ENCODE assay signal across 8 mouse cellular contexts in the genomic region with DNA sequence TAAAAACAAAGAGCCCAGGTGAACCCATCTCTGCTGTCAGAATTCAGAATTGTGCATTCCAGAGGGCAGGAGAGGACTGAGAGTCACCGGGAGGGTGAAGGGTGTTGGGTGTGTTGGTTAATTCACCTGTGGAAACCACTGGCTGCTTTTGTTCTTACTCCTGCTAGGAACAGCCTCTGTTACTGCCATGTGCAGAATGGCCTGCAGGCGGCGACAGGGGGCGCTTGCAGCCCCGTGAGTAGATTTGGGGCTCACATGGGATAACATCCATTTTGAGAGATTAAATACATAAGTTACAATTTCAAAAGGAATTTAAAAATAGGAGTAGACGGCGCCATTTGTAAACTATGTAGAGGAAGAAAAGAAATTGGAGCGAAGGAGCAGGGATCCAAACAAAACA. TPM values are rescaled to one million over a fixed set of nuclear protein-coding genes. Genes with fewer than 3 reads are reported as not detected.
DNase-seq lines count a peak whose midpoint lies in the region; ATAC-seq and TF ChIP-seq lines count a peak whose summit lies in the region.
"Had no signal": no experiment of that assay in that cellular context is flagged by ENCODE, and none has a peak within 500 bp of the region (broad histone marks: within the 10 kb centered on the region; RNA-seq: fewer than 3 reads in every experiment).

No protein-coding gene starts in this region.

- no peak overlapping the region for H3K4me3 ChIP-seq in left cerebral cortex, adult 2 months
- H3K4me3 ChIP-seq in neural tube, embryonic 15.5 days (replicated peaks): no peak overlapping the region
- H3K4me3 ChIP-seq: lung, embryonic 15.5 days had no signal

- CTCF ChIA-PET in Patski (lab: Charles Lee): no interaction called here

- no peak overlapping the region for H3K4me2 ChIP-seq in neural tube, embryonic 15.5 days
- H3K4me2 ChIP-seq: lung, embryonic 15.5 days had no signal

- WGBS in neural tube, embryonic 15.5 days: 39% methylated on average over 8 of the region's 8 CpGs

- no peaks in the 10 kb centered on the region for H3K4me1 ChIP-seq in neural tube, embryonic 15.5 days
- H3K4me1 ChIP-seq: lung, embryonic 15.5 days had no signal

- peak; percentile 46 for TF ChIP-seq CTCF in left cerebral cortex, adult 2 months (IDR thresholded peaks at IDR 0.05)
- peak; percentile 81 for TF ChIP-seq CTCF in Patski (IDR thresholded peaks at IDR 0.05)

- in situ Hi-C loops in Patski (cut with MboI; ENCODE audit: low pct_unique_long_range_greater_than_20kb): no loop called here

- H3K9me3 ChIP-seq in neural tube, embryonic 15.5 days (replicated peaks): no peaks in the 10 kb centered on the region
- H3K9me3 ChIP-seq: lung, embryonic 15.5 days had no signal

- no peak for ATAC-seq in Patski
- ATAC-seq in inflammation-experienced regulatory T-cells, adult 6 months: peak; percentile 63
- ATAC-seq in neural tube, embryonic 15.5 days (ENCODE audit: low FRiP score): no peak

- H3K27ac ChIP-seq in left cerebral cortex, adult 2 months: no peak overlapping the region
- no peak overlapping the region for H3K27ac ChIP-seq in neural tube, embryonic 15.5 days (replicated peaks)
- H3K27ac ChIP-seq: lung, embryonic 15.5 days had no signal

- POLR2A ChIA-PET in Patski (lab: Charles Lee): no interaction called here

- no peak for DNase-seq in left cerebral cortex, adult 2 months (ENCODE audit: extremely low spot score in 1 of 2, low spot score in 2 of 2)
- no peak for DNase-seq in left cerebral cortex, postnatal 36 days (ENCODE audit: low spot score in 2 of 2)
- no peak for DNase-seq in Patski (ENCODE audit: low read depth, low spot score)
- DNase-seq in thymus, adult 18-20 months: peak; percentile 44 to 45
- no peak for DNase-seq in frontal cortex, postnatal 14 days (ENCODE audit: low spot score in 2 of 2)

- no peak overlapping the region for H3K9ac ChIP-seq in neural tube, embryonic 15.5 days (replicated peaks)
- H3K9ac ChIP-seq: lung, embryonic 15.5 days had no signal

- intact Hi-C loops in left cerebral cortex, adult 2 months (cut with DNase I): no loop called here
- intact Hi-C loops in left cerebral cortex, postnatal 36 days (cut with DNase I): no loop called here

- H3K36me3 ChIP-seq in neural tube, embryonic 15.5 days: no peaks in the 10 kb centered on the region
- H3K36me3 ChIP-seq: lung, embryonic 15.5 days had no signal

- H3K27me3 ChIP-seq in Patski: peaks cover 18% of the 10 kb centered on the region
- no peaks in the 10 kb centered on the region for H3K27me3 ChIP-seq in neural tube, embryonic 15.5 days (replicated peaks)
- H3K27me3 ChIP-seq: lung, embryonic 15.5 days had no signal

RNA-seq across cellular contexts. Expression of gene Tnfsf14, which starts 13.6 kb away (rescaled TPM):
- not detected for total RNA-seq in left cerebral cortex, adult 2 months (2021)
- total RNA-seq in left cerebral cortex, postnatal 36 days (2021): not detected
- not detected for polyA plus RNA-seq in Patski (2021)
- polyA plus RNA-seq in inflammation-experienced regulatory T-cells, adult 6 months (2017; shearing (Covaris generic)): 10 to 100 TPM; 13.3 to 15.2 (median 14.1) TPM
- polyA plus RNA-seq in neural tube, embryonic 15.5 days (2015; fragmentation: Nextera tagmentation; extraction: Ambion mirVana): 0.37 TPM in 1 of 2 replicates, not detected in the other

RNA-seq across cellular contexts. Expression of gene Cd70, which starts 30.8 kb away (rescaled TPM):
- total RNA-seq in left cerebral cortex, adult 2 months (2021): under 1 TPM in 1 of 2 experiments, not detected in 1; 0.58 TPM
- total RNA-seq in left cerebral cortex, postnatal 36 days (2021): under 1 TPM in 1 of 2 experiments, not detected in 1; 0.52 TPM
- not detected for polyA plus RNA-seq in Patski (2021)
- polyA plus RNA-seq in inflammation-experienced regulatory T-cells, adult 6 months (2017; shearing (Covaris generic)): 1 to 10 TPM; 1.6 to 5.2 (median 3.4) TPM
- 1.7 and 1.8 TPM in 2 replicates for polyA plus RNA-seq in neural tube, embryonic 15.5 days (2015; fragmentation: Nextera tagmentation; extraction: Ambion mirVana)
- polyA plus RNA-seq: lung, embryonic 15.5 days had no signal

RNA-seq across cellular contexts. Expression of gene C3, which starts 47.6 kb away (rescaled TPM):
- under 1 TPM; 0.29 to 0.42 TPM for total RNA-seq in left cerebral cortex, adult 2 months (2021)
- under 1 TPM; 0.59 to 0.74 TPM for total RNA-seq in left cerebral cortex, postnatal 36 days (2021)
- 342 TPM for polyA plus RNA-seq in Patski (2021)
- polyA plus RNA-seq in inflammation-experienced regulatory T-cells, adult 6 months (2017; shearing (Covaris generic)): 1 to 10 TPM; 1.0 to 3.6 (median 1.8) TPM
- 3.7 and 4.0 TPM in 2 replicates for polyA plus RNA-seq in neural tube, embryonic 15.5 days (2015; fragmentation: Nextera tagmentation; extraction: Ambion mirVana)

Comparison
In these comparisons a context has a peak if more than half of its experiments do, and no peak if none do; other contexts are left out.
1. DNase-seq: peak in thymus, adult 18-20 months (2 of 2); none in left cerebral cortex, adult 2 months (0 of 2), left cerebral cortex, postnatal 36 days (0 of 2), Patski (single experiment) and frontal cortex, postnatal 14 days (0 of 2).
2. RNA of gene Tnfsf14, which starts 13.6 kb away (polyA plus RNA-seq): 13.3 to 15.2 TPM in inflammation-experienced regulatory T-cells, adult 6 months; 0.37 TPM in neural tube, embryonic 15.5 days and not detected in Patski (single experiment); every median in the first group is over 10 times any median in the second.
3. RNA of gene C3, which starts 47.6 kb away (polyA plus RNA-seq): 342 TPM in Patski (single experiment); 3.7 to 4.0 TPM in neural tube, embryonic 15.5 days and 1.0 to 3.6 TPM in inflammation-experienced regulatory T-cells, adult 6 months; every median in the first group is over 10 times any median in the second.